Mouse (Mus musculus) effector memory CD4-positive, alpha-beta T cell, adult 7 months (primary cell): Measurements from ENCODE around the gene Prg2. TPM values are rescaled to one million over a fixed set of nuclear protein-coding genes. Genes with fewer than 3 reads are reported as not detected.

Experiments used
- polyA plus RNA-seq: library from polyadenylated mRNA; unstranded; fragments of 100-300 nt; shearing (Covaris generic); gene quantifications from one replicate; pipeline ENCODE4 v1.2.1, GENCODE M21; 2017

Gene Prg2
- polyA plus RNA-seq = not detected

DNA sequence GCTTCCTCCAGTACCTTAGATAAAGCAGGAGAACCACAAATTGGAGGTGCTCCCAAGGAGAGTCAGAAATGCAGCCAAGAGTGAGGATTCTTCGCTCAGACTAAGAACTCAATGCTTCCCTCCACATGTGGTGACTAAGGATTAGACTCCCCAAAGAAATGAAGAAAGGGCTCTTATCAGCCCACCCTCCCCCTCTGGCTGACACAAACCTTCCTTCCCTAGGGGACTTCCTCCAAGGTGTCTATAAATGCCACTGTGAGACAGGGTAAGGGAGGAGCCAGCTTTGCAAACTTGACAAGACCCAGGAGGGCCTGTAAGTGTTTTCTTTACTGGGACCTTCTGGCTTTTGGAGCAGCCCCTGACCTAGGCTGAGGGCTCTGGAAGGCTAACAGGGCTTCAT lies at the start of gene Prg2:
Gene Prg2 (plus strand): TSS at position 274 of the 400 bp plus-strand sequence.

GRCm38 (mm10) chr2:84936474-84937429 lies 43.5 kb upstream of the Prg2 start, which contains the start of gene Slc43a3:
TSS of gene Slc43a3 (plus strand) at chr2:84936579.

DNA sequence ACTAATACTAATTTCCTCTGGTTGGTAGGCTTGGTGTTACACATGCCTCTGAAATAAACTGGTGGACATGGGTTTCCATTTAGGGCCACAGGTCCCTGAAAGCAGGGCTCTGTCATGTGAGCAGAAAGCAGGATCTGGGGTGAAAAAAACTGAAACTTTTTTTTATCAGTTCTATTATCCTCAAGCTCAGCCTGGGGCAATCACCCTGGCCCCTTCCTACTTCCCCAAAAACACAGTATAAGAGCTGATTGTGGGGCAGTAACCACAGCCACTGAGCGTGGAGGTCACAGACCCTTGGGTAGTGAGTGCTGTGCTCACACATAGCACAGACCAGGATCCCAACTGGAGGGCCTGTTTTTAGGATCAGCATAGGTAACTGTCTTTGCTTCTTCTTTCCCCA lies 7.7 kb downstream of the Prg2 start, which contains the start of gene Prg3:
Gene Prg3 (plus strand): TSS at position 286 of the 400 bp plus-strand sequence.

Other genes starting within 250 kb of the Prg2 start
- gene Ypel4, start 246.4 kb upstream of the Prg2 start, polyA plus RNA-seq = 0.99 TPM
- gene Gm19426, start 236.8 kb upstream of the Prg2 start, polyA plus RNA-seq = not detected
- 0.45 TPM for gene Serping1, start 205.0 kb upstream of the Prg2 start, polyA plus RNA-seq
- 6.1 TPM for gene Ube2l6, start 181.6 kb upstream of the Prg2 start, polyA plus RNA-seq
- gene Smtnl1, start 157.8 kb upstream of the Prg2 start, polyA plus RNA-seq = not detected
- 14.3 TPM for gene Timm10, start 153.5 kb upstream of the Prg2 start, polyA plus RNA-seq
- gene Slc43a1, start 141.6 kb upstream of the Prg2 start, polyA plus RNA-seq = 19.3 TPM
- not detected for gene Rtn4rl2, start 93.8 kb upstream of the Prg2 start, polyA plus RNA-seq
- 2.1 TPM for gene Slc43a3, start 43.9 kb upstream of the Prg2 start, polyA plus RNA-seq
- gene Prg3, start 7.8 kb downstream of the Prg2 start, polyA plus RNA-seq = not detected
- 174 TPM for gene Ssrp1, start 56.8 kb downstream of the Prg2 start, polyA plus RNA-seq
- 0.84 TPM for gene P2rx3, start 57.0 kb downstream of the Prg2 start, polyA plus RNA-seq
- gene Tnks1bp1, start 67.6 kb downstream of the Prg2 start, polyA plus RNA-seq = 9.9 TPM
- 0.43 TPM for gene Aplnr, start 155.8 kb downstream of the Prg2 start, polyA plus RNA-seq
- not detected for gene Lrrc55, start 216.7 kb downstream of the Prg2 start, polyA plus RNA-seq